In genomic region chr15:97725198-97725785, GRCm38 (mm10) we compare ENCODE assay signal across 14 mouse cellular contexts. TPM values are rescaled to one million over a fixed set of nuclear protein-coding genes. Genes with fewer than 3 reads are reported as not detected.
DNase-seq lines count a peak whose midpoint lies in the region.
"Had no signal": no experiment of that assay in that cellular context is flagged by ENCODE, and none has a peak within 500 bp of the region (broad histone marks: within the 10 kb centered on the region; RNA-seq: fewer than 3 reads in every experiment).

No protein-coding gene starts in this region.

- peak; percentile 72 for DNase-seq in adrenal gland, adult 2 months
- DNase-seq in adrenal gland, adult 18-20 months (ENCODE audit: low spot score in 2 of 2), result no peak
- peak; percentile 84 for DNase-seq in 416B (ENCODE audit: low read depth)
- DNase-seq in adrenal gland, postnatal 14 days, result peak; percentile 58
- peak; percentile 36 for DNase-seq in naive thymus-derived CD4-positive, alpha-beta T cell, adult 2 months (ENCODE audit: low read depth)
- DNase-seq in c-Kit-positive CD71-positive TER-119-positive erythroid progenitor cells, embryonic 14.5 days (ENCODE audit: low spot score), result no peak
- no peak for DNase-seq in heart, adult 9 months (ENCODE audit: low spot score in 2 of 2)
- no peak for DNase-seq in heart, postnatal 25 days (ENCODE audit: low spot score)
- DNase-seq: cerebellum, adult 18-20 months; heart, postnatal 10 days; left cerebral cortex, postnatal 4 days; lung, adult 2 months; lung, postnatal 36 days; retina, postnatal 1 day had no signal

- intact Hi-C loops in heart, postnatal 25 days (cut with DNase I), result no loop called here

RNA-seq across cellular contexts. Expression of gene Endou, which starts 5.8 kb away (rescaled TPM):
- total RNA-seq in adrenal gland, adult 2 months (2021), result under 1 TPM; 0.35 to 0.66 TPM
- 0.38 and 0.66 TPM in 2 replicates for polyA plus RNA-seq in adrenal gland, adult 2 months (2012; rRNA removed)
- total RNA-seq in adrenal gland, adult 18-20 months (2021), result 1 to 10 TPM in 1 of 2 experiments, under 1 TPM in 1; 0.30 to 1.2 TPM
- total RNA-seq in adrenal gland, postnatal 14 days (2021), result 0.90 and 1.1 TPM in 2 replicates
- 1 to 10 TPM; 1.4 to 1.8 TPM for total RNA-seq in heart, postnatal 25 days (2021)

RNA-seq across cellular contexts. Expression of gene Rpap3, which starts 19.7 kb away (rescaled TPM):
- 10 to 100 TPM; 14.6 to 22.9 TPM for total RNA-seq in adrenal gland, adult 2 months (2021)
- 1.1 and 1.2 TPM in 2 replicates for polyA plus RNA-seq in adrenal gland, adult 2 months (2012; rRNA removed)
- total RNA-seq in adrenal gland, adult 18-20 months (2021), result 10 to 100 TPM; 14.7 to 16.2 TPM
- total RNA-seq in adrenal gland, postnatal 14 days (2021), result 14.6 and 19.3 TPM in 2 replicates
- 10 to 100 TPM; 12.8 to 14.3 TPM for total RNA-seq in heart, postnatal 25 days (2021)

RNA-seq across cellular contexts. Expression of gene Rapgef3, which starts 42.5 kb away (rescaled TPM):
- 10 to 100 TPM; 13.4 to 18.6 TPM for total RNA-seq in adrenal gland, adult 2 months (2021)
- polyA plus RNA-seq in adrenal gland, adult 2 months (2012; rRNA removed), result 44.5 and 52.6 TPM in 2 replicates
- 10 to 100 TPM; 13.2 to 25.2 TPM for total RNA-seq in adrenal gland, adult 18-20 months (2021)
- 22.2 and 24.9 TPM in 2 replicates for total RNA-seq in adrenal gland, postnatal 14 days (2021)
- total RNA-seq in heart, postnatal 25 days (2021), result 10 to 100 TPM; 20.7 to 26.5 TPM

RNA-seq across cellular contexts. Expression of gene Slc48a1, which starts 53.0 kb away (rescaled TPM):
- 100 to 1,000 TPM; 116 to 158 TPM for total RNA-seq in adrenal gland, adult 2 months (2021)
- polyA plus RNA-seq in adrenal gland, adult 2 months (2012; rRNA removed), result 204 and 217 TPM in 2 replicates
- total RNA-seq in adrenal gland, adult 18-20 months (2021), result 100 to 1,000 TPM; 114 to 139 TPM
- 68.8 and 76.9 TPM in 2 replicates for total RNA-seq in adrenal gland, postnatal 14 days (2021)
- total RNA-seq in heart, postnatal 25 days (2021), result 10 to 100 TPM; 76.5 to 83.0 TPM

Comparison
In these comparisons a context has a peak if more than half of its experiments do, and no peak if none do; other contexts are left out.
1. DNase-seq: peak in adrenal gland, adult 2 months (single experiment), 416B (single experiment), adrenal gland, postnatal 14 days (single experiment) and naive thymus-derived CD4-positive, alpha-beta T cell, adult 2 months (single experiment); none in adrenal gland, adult 18-20 months (0 of 2), c-Kit-positive CD71-positive TER-119-positive erythroid progenitor cells, embryonic 14.5 days (single experiment), heart, adult 9 months (0 of 2) and heart, postnatal 25 days (single experiment).